Mouse (Mus musculus): ENCODE measurements around the gene Lipc.
"Not testable (repeated sequence)": the region's sequence is repeated elsewhere in the genome, so short reads cannot be mapped to it uniquely, and the experiment has no call there.

The Lipc gene

DNA sequence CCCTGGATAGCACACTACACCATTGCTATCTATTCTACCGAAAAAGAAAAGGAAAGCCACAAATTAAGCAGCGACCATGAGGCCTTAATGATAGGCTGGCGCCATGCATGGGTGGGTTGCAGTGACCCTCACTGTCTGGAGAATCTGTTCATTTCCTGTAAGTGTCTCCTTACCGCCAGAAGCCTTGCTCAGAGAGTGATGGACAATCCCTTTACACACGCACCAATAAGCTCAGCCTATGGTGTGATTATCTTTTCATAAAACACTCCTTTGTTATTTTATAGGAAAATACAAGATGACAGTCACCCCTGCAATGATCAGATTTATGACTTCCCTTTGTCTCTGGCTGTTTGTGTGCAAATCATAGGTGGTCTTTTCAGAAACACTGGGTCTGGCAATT is 92.8 kb downstream of the Lipc start:
- no peak for DNase-seq (ENCODE audit: low spot score in 2 of 2)

DNA sequence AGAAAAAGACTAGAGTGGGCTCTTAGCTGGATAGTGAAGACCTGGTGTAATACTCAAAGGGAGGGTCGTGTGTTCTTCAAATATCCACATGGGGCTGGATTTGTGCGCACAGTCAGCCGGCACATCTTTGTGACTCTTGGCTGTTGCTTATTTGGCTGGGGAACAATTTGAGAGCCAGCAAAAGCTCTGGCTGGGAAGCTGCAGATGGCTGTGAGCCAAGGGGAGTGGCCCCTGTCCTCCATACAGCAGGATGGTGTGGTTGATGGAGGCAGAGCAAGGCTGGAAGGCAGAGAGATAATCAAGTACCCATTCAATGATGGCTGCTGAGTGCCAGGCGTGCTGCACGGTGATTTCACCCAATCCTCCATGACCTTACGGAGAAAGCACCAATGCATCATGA is 96.2 kb downstream of the Lipc start:
- DNase-seq (ENCODE audit: low spot score in 2 of 2) = no peak

DNA sequence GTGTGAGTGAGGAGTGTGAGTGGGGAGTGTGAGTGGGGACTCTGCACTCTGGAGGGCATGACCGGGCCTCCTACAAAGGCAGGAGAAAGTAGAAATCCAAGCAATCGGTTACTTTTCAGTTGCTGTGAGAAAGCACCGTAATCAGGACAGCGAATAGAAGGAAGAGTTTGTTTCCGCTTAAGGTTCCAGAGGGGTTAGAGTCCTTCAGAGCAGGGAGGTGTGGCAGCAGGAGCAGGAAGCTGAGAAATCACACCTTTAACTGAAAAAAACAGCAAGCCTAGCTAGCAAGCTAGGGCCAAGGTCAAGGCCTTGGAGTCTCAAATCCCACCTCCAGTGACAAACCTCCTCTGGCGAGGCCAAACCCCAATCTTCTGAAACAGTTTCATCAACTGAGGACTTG is 97.1 kb downstream of the Lipc start:
- no peak for DNase-seq (ENCODE audit: low spot score in 2 of 2)

DNA sequence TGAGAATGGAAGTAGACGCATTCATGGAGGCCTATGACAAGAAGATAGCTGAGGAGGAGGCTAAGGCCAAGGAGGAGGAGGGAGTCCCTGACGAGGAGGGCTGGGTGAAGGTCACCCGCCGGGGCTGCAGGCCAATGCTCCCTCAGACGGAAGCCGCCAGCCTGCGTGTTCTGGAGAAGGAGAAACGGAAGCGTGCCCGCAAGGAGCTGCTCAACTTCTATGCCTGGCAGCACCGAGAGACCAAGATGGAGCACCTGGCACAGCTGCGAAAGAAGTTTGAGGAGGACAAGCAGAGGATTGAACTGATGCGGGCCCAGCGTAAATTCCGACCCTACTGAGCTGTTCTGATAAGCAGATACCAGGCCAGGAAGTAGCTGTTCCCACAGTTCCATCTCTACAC is 98.9 kb downstream of the Lipc start:
- not testable (repeated sequence) for DNase-seq (ENCODE audit: low spot score in 2 of 2)

DNA sequence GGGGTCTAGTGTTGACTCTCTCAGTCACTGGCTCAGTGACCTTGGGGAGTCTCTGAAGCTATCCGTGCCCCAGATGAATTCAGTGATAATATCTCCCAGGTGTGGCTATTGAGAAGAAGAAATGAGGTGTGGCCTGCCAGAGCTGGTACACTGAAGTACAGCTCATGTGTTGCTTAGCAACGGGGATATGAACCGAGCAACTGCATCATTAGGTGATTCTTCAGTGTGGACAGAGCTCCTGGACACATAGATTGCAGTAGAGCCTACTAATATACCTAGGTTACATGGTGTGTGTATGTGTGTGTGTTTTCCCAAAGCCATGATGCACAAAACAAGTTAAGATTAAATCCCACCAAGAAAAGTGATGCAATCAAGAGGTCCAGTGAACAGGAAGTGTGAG is 100.5 kb downstream of the Lipc start:
- no peak for DNase-seq (ENCODE audit: low spot score in 2 of 2)

DNA sequence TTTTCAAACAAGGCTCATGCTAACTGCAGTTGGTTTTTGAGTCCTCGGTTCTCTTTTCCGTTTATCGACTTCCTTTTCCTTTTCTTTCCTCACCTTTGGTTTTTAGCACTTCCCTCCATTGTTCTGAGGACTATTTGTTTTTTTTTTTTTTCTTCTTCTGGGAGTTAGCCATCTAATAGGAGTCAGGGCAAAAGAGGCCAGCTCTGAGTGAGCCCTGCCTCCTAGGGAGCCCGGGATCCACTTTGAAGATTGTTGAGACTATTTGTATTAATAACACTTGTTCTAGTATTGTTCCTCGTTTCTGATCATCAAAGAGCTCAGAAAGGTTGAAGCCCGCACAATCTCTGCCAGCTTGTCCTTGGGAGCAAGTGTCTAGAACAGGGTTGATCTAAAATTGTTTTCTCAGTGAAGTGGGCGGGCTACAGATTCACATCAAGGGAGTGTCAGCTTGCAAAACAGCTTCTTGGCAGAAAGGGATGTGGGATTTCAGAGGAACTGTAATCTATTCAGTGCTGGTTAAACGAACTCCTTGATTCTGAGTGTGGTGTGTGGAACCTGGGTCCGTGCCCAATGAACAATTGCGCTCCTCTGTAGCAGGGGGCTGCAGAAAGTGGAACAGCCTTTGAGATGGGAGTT is 103.8 kb downstream of the Lipc start:
- DNase-seq (ENCODE audit: low spot score in 2 of 2) = no peak

DNA sequence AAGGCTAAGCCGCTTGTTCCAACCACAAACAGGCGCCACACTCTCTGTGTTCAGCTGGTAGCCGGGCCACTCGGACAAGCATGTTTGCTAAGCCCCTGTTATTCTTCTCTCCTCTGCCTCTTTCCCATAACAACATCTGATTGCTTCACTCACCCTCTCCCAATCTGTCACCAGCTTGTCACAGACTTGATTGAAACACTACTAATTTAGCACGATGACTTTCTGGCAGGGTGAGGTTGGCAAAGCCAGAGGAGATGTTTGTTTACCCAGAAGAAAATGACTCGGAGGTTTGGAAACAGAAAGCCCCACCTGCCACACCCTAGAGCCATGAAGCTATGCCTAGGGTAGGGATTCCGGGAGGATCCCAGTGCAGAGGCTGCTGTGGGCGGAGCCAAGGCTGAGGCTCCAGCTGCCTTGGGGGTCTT is 104.4 kb downstream of the Lipc start:
- DNase-seq (ENCODE audit: low spot score in 2 of 2) = no peak

DNA sequence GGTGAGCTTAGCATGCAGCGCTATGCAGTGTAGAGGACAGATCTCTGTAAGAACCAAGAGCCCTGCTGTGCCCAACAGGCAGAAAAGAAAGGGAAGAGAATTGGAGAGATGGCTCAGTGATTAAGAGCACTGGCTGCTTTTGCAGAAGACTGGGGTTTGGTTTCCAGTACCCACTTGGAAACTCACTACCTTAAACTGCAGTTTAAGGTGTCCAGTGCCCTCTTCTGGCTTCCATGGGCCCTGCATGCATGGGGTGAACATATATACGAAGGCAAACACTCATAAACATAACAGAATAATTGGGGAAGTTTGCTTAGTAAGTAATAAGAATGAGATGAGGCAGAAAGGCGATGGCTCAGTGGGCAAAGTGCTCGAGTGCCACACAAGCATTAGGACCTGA is 108.8 kb downstream of the Lipc start:
- DNase-seq (ENCODE audit: low spot score in 2 of 2) = no peak

DNA sequence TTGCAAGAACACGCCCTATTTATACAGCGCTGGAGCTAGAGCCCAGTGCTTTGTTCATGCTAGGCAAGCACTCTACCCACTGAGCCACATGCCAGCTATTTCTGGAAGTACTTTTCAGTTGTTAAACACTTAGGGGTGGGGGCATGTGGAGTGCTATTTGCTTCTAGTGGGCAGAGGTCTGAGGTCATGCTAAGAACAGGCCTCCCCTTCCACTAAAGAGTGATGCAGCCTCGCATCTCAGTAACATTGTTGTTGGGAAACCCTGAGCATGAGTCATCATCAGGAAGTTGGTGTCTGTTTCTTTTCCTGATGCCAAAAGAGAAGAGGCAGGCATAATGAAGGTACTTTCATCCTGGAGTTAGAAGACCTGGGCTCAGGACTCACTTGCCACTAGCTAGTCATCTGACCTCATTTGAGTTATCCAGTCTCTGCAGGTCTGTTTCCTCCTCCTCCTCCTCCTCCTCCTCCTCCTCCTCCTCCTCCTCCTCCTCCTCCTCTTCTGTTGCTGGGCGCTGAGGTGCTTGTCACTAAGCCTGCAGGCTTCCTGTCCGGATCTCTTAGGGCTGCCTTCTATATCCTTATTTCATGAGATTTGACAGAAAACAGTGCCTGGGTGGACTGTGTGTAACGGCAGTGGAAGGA is 109.6 kb downstream of the Lipc start:
- no peak for DNase-seq (ENCODE audit: low spot score in 2 of 2)

DNA sequence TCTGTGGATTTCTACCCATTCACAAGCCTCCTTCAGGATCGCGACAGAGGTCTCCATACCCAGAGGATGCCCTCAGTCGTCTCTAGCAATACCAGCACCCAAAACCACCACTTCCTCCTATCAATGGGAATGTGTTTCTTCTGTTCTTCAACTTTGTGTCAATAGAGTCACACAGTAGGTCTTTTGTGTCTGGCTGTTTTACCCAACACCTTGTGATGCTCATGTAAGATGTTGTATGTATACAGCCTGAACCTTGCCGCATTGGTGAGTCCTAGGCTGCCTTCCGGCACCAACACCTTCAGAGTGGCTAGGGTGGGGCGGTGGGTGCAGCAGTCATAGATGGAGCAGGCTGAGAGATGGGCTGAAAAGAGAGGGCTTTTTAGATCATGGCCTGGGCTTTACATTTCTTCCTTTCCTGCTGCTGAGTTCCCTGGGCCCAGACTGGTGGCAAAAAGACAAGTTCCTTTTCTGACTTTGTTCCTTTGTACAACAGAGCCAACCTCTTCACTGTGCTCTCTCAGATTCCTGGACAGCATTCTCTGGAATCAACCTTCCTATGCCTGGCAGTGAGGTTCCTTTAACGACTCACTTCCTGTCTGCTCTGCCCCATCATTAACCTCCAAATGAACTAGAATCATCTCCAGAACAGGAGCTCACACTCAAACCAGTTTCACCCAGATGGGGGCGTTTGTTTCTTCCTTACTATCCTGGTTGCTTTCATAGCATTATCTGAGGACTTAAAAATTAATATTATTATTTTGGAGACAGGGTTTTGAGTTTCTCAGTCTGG is 110.4 kb downstream of the Lipc start:
- DNase-seq (ENCODE audit: low spot score in 2 of 2) = no peak

DNA sequence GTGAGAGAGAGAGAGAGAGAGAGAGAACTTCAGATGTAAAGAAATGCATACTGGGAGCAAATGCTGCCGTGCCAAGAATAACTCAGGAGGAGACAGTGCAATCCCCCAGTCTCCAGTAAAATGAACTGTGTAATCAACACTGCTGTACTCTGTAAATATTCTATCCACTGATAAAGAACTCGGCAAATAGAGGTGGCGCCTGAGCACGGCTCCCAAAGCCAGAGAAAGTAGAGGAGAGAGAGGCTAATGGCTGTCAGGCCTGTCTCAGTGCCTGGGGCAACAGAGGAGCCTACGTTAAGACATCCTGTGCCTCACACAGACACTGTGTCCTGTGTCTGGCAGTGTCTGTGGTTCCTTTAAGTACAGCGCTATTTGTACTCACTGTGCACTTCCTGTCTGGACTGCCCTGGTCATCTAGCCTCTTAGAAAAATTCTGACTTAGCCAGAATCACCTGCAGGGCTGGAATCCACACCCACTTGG is 111.1 kb downstream of the Lipc start:
- no peak for DNase-seq (ENCODE audit: low spot score in 2 of 2)

DNA sequence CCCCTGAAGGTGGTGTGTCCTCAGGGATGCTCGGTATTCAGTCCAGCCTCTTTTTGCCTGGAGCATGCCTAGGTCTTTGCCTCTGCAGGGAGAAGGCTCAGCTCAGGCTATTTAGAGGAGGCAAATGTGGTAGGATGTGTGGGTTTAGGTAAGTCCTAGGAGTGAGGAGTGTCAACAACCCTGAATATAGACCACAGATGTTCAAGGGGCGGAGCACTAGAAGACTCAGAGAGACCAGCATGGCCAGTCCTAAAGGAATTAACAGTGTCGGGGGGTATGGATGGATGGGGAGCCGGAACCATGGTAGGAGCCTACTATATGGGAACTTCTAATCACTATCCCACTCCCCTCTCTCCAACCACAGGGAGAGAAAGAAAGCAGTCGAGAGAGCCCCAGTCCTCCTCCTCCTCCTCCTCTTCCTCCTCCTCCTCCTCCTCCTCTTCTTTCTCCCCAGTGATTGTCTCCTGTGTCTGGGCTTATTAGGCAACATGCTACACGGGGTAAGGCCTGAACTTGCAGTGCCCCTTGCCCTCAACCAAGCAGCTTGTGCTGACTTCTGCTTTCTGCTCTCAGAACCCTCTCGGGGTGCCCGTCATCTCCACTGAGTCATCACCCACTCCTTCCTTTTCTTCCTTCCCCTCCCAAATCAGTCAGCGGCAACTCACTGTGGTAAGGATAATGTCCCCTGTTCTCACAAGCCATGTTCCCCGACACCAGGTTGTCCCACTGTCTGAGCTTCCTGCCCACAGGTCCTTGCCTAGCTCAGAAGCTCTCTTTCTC is 113.7 kb downstream of the Lipc start:
- DNase-seq (ENCODE audit: low spot score in 2 of 2) = no peak

DNA sequence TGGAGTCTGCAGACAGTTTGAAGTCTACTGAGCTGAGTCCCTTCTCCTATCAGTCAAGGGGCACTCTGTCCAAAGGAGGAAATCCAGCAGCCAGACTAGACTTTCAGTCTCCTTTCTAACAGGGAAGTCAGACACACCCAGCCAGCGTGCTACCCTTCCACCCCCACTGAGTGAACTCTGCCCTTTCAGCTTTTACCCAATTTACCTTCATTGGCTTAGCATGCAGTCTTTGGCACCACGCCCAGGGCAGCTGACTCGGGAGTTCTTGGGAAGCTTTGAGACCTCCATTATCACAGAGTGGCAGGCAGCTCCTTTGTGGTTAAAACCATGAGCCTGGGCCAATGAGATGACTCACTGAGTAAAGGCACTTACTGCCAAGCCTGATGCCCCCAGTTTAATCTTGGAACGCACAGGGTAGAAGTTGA is 117.3 kb downstream of the Lipc start:
- DNase-seq (ENCODE audit: low spot score in 2 of 2) = no peak

DNA sequence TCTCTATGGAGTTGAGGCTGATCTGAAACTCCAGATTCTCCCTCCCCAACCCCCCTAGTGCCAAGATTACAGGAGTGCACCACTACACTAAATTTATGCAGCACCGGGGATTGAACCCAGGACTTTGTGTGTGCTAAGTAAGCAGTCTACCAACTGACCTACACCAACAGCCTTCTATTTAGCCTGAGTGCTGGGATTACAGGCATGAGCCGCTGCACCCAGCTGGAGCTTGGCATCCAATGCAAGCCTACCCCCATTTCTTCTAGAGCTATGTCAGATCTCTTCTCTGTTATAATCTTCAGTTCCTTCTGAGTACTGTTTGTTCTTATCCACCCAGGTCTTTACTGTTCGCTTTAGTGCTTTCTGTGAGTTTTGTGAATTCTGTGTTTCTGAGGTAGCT is 117.8 kb downstream of the Lipc start:
- DNase-seq (ENCODE audit: low spot score in 2 of 2) = no peak

DNA sequence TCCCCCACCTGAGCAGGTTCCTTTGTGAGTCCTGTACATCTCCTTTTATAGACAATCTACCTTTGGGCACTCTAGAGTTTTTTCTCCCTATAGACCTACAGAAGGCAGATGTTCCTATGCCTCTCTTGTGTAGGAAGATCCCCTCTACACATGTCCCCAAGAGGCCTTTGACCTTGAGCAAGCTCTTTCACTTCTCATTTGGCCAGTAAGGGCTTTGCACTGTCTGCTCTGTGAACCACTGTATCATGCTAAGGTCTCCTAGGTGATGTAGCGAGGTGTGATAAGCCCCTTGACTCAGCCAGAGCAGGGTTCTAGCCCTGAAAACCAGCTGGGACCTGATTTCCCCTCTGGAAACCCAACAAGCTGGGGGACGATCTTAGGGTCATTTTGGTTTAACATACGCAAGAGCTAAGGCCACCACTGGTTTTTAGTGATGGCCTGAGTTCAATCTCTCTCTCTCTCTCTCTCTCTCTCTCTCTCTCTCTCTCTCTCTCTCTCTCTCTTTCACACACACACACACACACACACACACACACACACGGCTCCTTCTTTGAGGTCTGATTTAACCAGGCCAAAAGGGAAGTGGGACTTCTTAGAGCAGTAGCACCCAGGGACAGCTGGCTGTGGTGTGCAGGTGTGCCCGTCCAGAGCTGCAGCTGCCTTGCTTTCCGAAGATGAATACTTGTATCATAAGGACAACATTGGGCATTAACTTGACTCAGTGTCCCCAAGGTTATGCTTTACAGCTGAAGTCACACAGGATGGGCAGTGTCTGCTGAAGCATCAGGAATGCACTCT is 118.7 kb downstream of the Lipc start:
- peak in 1 of 2 experiments; percentile 26 for DNase-seq (ENCODE audit: low spot score in 2 of 2)

DNA sequence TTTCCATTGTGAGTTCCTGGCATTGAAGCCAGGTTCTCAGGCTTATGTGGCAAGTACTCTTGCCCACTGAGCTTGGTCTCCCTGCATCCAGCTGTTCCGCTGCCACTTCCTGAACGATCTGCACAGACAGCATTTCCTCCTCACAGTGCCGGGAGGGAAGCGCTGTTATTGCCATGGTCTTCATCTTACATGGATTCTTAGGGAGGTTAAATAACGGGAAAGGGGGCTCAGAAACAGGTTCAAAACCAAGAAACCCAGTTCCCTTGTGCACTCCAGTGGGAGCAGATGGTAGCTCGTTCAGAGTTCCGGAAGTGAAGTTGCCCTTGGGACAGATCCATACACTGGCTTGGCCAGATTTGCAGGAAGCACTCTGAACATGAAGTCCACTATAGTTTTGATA is 119.8 kb downstream of the Lipc start:
- DNase-seq (ENCODE audit: low spot score in 2 of 2) = no peak

DNA sequence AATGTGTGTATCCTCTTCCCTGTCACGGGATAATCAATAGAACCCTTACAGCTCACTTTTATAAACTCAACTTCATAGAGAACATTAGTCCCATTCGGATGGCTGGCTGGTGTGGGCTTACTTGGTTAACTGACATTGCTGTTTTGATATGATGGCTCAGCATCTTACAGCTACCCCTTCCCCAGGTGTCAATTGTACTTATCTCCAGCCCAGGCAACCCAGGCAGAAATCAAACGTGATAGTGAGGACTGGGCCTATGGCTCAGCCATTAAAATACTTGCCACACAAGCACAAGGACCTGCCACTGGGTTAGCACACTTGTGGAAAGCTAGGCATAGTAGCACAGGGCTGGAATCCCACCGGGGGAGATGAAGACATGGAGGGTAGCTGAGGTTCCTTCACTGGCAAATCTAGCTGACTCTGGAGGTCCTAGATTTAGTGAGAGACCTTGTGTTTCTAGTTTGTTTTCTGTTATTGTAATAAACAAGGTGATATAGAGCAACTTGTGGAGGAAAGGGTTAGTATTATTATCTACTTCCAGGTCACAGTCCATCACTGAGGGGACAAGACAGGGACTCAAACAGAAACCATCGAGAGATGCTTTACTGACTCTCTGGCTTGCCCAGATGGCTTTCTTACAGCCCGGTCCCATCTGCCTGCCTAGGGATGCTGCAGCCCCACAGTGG is 121.0 kb downstream of the Lipc start:
- DNase-seq (ENCODE audit: low spot score in 2 of 2) = no peak

DNA sequence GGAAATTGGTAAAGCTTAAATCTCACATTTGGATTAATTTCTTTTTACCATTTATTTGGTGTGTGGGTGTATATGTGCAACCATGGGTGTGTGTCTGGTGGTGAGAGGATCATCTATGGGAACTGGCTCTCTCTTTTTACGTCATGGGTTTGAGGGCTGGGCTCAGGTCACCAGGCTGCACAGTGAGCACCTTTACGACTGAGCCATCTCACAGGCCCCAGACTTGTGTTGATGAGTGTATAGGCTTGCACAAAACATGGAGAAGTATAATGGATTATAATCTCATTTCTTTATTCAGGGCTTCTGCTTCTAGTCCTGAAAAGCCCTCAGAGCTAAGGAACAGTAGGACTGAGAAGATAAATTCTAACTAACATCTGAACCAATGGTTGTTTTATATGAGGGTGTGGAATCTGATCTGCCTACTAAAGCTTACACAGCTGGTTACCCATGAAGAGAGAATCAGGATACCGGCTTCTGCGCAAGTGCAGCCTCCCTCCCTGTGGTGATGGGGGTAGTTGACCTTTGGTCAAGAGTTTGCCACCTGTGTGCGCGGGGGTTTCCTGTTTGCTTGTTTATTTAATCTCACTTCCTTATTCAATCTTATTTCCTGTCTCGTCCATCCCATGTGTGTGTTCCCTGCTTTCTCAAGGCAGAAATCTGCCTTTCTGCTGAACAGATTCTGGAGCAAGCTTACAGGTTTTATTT is 122.1 kb downstream of the Lipc start:
- DNase-seq (ENCODE audit: low spot score in 2 of 2) = no peak

DNA sequence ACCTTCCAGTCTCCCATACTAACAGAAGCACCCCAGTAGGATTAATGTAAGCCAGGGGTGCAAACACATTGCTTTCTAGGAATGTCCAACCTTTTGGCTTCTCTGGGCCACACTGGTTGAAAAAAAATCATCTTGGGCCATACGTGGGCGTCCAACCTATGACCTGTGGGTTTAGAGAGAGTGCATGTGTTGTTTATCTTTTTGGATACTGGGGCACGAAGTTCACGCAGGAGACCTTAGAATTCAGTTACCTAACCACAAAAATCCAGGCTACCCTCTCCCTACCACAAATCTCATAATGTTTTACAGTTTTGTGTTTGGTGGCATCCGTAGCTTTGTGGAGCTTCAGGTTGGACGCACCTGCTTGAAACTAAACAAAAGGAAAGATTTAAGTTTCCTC is 124.1 kb downstream of the Lipc start:
- no peak for DNase-seq (ENCODE audit: low spot score in 2 of 2)

DNA sequence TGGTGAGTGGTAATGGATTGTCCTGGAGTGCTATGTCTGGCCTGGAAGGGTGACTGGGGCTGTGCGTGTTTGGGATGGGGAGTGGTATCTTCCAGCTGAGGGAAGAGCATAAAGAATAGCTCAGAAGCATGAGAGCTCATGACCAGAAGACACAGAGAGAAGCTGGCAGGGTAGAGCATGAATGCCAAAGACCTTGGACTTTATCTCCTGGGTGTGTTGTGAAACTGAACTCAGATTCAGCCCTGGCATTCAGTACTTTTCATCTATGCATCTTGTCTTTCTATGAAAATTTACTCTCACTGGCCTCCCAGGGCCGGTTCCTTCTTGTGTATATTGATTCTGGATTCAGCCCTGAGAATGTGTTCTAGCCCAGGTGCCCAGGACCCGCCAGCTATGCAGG is 127.9 kb downstream of the Lipc start:
- no peak for DNase-seq (ENCODE audit: low spot score in 2 of 2)

Measured in thymus, postnatal 10 days (tissue).